Mouse (Mus musculus) urinary bladder, postnatal 10 days (tissue): ENCODE measurements at regions not wholly inside any gene's neighbourhood (a gene's known extent, or its start where the extent isn't known, plus 50 kb on each side); places are given as distances from the start of the nearest gene placed in this dataset.

ENCODE experiments used
- DNase-seq: peaks from one replicate; pipeline ENCODE4 v3.0.0; 2022; ENCODE audit warnings: low spot score

DNA sequence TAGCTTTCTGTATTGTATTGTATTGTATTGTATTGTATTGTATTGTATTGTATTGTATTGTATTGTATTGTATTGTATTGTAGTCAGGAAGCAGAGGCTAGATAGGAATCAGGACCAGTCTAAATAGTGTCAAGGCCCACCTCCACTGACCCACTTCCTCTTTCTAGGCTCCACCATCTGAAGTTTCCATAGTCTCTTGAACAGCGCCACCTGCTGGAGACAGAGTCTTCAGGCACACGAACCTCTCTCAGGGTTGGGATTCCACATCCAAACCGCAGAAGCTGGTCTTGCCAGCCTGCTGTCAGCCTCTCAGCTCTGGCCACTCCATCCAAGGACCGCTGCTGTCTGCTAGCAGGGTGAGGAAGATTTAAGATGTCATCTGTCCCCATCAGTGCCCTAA, 234.6 kb downstream of the Cdh26 start:
- DNase-seq, result no peak

DNA sequence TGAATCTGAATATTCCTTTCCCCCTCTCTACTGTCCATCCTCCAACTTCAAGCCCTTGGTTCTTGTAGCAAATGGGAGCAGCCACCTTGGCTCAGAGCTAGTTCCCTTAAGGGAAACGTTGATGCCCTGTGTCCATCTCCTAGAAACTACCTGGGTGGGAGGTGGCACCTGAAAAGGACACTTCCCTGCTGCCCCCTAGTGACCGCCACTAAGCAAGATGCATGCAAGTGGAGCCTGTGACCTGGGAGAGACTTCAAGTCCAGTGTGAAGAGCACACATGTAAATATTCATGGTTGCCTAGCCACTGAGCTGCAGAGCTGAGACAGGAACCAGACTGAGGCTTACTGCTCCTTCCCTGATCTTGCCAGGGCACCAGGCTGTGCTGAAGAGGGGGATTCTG, 238.1 kb downstream of the Cdh26 start:
- DNase-seq, result no peak

DNA sequence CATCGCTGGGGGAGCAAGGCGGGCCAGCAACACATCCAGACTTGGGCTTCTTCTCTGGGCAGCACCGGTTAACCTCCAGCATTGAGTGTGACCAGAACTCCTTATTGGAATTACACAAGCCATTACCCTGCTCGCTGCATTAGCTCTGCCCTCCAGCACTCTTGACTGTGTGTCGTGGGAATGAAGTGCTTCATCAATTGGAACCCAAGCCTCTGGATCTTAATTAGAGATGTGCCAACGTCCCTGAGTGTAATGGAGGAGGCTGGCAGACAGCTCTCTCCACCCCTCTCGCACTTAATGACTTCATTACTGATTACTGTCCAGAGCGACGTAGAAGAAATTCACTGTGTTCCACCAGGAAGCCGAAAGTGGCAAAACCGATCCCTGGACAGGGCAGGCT, 240.6 kb downstream of the Cdh26 start:
- DNase-seq, result no peak

DNA sequence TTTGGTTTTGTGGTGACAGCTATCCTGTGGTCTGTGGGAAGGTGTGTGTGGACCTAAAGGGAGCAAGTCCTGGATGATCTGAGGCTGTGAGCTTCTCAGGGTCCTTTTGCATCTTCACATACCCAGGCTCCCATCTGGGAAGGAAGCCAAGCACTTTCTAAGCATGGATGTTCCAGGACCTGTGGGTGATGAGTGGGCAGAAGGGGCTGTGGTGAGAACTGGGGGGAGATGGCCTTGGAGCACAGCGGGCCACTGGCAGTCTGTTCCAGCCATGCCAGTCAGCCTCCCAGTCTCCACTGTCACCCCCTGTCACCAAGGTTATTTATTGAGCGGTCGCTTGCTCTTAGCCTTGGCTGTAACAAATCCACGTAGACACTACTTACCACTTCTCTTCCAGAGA, 243.3 kb downstream of the Cdh26 start:
- DNase-seq, result no peak

DNA sequence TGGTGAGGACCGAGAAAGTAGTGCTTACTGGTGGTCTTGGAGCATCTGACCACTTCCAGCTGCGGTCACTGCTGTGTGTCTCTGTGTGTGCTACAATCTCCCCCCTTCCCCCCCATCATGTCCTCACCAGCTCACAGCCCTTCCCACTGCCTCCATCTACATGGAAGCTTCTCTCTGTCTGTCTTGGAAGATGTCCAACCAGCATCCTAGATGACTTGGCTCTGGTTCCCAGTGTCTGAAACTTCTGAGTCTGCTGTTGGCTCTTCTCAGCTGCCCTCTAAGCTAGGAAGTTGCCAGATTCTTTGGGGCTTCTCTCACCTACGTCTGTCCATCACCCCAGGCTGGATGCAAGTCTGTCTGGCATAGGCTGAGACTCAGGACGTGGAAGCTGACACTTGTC, 244.3 kb downstream of the Cdh26 start:
- DNase-seq, result no peak

DNA sequence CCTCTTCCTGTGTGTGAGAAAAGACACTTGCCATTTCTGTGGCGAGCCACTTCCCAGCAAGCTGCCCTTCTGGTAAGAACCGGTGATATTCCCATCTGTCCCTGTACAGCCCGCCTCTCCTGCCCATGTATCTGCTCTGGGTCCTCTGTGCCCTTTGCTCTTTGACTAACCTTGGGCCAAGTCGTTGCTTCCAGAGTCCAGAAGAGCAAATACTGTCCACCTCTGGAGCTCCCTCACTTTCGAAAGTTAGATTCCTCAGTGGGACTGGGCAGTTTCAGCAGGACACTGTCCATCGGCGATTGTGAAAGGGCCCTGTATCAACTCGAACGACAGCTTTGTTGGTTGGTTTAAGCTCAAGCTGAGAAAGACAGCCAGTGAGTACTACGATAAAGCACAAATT, 246.6 kb downstream of the Cdh26 start:
- DNase-seq, result no peak

DNA sequence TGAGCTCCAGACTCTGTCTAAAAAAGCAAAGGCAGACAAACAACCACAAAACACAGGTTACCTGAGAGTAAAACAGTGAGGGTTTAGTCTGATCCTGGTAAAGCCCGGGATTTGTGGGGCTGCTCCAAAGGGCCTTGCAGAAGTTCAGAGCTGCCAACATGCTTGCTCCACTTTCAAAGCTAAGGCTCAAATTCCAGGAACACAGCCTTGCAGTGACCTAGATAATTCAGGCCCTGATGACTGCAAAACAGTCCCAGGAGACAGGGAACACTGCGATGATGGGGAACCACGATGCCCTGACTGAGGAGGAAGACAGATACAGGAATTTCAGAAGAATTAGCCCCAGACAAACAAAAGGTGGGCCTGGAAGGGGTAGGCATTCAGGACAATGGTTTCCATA, 250.0 kb downstream of the Cdh26 start:
- no peak for DNase-seq

DNA sequence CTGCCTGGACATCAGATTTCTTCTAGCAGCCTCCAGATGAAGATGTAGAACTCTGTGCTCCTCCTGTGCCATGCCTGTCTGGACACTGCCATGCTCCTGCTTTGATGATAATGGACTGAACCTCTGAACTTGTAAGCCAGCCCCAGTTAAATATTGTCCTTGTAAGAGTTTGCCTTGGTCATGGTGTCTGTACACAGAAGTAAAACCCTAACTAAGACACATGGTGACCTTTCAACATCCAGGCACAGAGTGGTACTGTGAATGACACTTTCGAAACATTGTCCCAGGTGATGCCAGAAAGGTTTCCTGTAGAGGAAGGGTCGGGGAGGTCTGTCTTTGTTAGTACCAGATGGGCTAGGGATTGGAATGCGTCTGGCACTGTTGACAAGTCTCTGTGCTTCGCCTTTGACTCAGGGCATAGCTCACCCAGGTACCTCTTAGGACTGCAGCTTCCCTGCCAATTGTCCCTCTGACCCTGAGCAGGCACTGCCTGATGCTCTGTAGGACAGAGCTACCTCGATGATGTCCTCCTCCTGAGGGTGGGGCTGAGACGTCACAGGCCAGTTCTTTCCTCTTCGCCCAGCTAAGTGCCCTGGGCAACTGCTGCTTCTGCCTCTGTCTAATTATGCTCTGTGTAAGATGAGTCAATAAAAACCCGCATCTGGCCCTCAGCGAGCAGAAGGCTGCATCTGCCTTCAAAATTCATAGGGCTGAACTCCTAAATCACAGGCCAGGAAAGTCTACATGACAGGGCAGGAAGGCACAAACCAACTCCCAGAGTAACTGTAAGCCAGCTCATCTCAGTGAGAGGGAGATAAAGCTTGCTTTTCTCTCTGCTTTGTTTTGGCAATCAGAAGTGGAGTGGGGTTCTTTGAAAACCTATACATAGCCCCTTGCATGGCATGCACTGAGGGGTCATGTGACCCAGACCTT, 254.0 kb downstream of the Cdh26 start:
- DNase-seq, result no peak

DNA sequence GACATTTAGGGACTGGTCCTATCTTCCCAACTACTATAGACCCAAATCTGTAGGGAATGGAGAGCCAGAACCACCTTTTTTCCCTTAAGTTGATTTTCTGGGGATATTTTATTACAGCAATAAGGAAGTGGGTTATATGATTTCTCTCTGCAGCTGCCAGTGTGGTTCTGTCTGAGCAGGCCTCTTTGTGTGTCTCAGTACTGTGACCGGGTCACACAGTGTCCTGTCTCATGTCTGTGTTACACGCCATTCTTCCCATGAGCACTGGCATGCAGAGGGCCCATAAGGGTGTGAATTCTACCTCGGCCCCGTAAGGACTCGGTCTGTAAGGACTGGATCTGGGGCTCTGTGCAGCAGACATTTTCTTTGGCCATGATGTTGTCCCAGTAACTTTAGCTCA, 254.9 kb downstream of the Cdh26 start:
- DNase-seq, result no peak

DNA sequence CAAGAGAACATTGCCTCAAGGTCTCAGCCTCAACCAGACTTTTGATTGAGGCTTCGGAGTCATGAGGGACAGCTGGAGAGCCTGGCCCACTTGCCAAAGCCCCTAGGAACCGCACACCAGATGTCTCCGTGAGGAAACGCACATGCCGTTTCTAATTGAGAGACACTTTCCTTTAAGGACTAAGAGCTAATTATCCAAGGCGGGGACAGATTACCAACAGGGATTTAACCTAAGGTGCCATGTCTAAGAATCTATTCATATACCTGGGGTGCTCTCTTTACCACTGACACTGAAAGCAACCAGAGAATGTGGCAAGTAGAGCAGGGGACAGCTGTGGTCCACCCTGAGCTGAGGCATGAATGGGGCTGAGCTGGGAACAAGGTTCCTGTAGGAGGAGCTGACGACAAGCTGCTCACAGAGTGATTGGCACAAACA, 255.9 kb downstream of the Cdh26 start:
- no peak for DNase-seq

DNA sequence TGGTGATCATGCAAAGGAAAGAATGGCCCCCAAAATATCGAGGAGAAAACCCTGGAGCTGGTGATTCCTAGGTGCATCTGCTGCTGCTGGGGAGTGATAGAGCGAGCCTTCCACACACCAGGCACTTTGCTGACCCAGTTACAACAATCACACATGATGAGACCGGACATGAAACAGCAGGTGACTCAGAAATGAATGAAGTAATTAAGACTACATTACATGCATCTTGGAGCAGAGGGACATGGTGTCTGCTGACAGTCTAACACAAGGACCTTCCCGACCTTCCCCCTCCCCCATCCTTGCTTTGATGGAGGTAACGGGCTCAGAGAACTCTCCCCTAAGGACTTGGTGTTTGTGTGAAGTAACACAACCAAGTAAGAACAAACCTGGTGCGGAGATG, 258.3 kb downstream of the Cdh26 start:
- no peak for DNase-seq

DNA sequence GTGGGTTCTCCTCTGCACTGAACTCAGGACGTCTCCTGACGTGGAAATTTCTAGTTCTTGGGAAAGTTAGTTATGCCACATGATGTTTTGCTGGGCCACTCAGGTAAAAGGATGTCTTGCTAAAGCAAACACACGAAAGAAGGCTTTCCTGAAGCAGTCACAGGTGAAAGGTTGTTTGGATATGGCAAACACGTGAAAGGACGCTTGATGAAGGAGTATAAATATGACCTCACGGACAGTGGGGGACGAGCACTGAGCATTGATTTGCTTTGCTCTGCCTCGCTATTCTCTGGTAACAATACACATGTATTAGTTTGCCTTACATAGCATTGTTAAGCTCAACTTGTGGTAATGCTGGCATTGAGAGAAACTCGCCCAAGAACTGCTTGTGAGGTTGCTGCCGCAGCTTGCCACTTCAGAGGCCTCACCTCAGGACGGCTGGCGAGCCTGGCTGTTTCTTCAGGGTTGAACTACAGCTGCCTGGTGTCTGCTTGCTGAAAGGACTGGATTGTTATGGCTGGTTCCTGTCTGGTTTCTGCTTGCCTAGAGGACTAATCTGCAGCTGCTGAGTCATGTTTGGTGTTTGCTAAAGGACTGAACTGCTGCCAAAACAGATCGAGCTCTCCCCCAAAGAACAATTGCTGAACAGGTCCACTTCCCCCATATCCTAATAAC, 261.0 kb downstream of the Cdh26 start:
- no peak for DNase-seq

DNA sequence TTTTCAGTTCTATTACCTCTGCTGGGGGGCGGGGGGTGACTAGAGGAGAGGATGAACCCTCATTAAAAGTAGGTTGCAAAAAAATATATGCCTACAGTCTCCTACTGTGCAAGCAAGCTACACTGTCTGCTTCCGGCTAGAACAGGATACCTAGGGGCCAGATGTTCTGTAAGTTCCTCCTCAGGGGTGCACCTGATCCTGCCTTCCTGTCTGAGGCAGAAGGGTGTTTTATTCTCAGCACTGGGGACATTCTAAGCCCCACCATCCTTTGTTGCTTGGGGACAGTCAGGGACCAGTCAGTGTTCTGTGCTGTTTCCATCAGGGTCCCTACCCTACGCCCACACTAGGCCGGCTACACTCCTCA, 261.5 kb downstream of the Cdh26 start:
- DNase-seq, result no peak

DNA sequence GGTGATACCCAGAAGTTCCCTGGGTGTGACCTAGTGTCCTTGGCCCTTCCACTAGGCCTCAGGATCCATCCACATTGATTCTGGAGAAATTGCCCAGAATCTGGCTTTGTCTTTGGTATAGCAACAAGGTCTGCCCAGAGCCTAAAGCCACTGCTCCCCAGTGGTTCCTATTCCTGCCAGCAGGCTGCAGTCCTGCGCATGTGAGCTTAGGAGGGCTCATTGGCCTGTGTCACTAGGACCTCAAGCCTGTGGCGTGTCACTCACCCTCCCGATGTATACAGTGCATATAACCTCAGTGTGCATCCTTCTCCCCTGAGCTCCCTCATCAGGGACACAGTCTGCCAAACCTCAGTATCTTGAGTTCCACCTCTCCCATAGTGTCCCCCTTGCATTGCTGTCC, 261.9 kb downstream of the Cdh26 start:
- no peak for DNase-seq

DNA sequence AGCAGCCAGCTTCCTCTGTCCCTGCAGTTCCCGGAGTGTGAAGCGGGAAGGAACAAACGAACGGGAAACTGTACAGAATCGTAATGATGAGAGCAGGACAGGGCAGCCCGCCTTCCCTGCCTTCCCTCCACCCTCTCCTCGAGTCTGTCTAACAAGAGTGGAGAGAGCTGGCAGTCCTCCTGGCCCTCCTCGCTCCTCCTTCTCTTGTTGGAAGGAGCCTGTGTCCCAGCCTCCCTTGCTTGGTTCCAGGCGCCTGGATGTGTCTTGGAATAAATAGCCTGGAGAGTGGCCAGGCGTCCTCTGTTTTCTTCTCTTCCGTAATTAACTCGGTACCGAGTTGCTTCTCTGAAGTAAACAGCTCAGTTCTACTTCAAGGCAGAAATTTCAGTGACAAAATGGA, 268.3 kb downstream of the Cdh26 start:
- DNase-seq, result no peak

DNA sequence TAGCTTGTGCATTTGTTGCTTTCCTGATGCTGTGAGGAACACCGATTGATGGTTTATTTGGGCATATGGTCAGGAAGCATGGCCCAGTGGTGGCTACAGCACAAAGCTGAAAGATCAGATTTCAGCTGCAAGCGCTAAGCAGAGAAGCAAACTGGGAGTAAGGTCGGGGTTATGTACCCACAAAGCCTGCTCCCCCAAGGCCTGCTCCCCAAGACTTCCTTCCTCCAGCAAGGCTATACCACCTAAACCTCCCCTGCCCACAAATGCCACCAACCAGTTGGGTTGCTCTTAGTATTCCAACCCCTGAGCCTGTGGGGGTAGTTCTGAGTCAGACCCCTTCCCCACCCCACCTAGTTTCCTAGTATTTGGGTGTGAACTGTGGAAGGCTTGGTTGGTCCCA, 270.5 kb downstream of the Cdh26 start:
- no peak for DNase-seq

DNA sequence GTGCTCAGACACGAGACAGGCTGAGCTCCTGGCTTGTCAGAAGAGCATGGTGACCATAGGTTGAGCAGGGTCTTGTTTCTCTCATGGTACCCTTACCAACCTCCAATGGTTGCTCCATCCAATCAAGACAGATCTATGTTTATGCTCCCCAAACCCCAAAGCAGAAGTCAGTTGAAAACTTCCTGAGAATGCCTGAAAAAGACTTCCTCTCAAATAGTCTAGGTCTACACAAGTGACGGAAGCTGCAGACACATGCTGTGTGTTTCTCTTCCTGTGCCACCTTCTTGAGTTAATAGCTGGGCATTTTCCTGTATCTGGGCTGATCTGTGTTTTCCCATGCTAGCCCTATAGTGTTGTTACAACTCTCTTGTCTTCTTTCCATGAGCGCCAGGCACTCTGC, 274.2 kb downstream of the Cdh26 start:
- no peak for DNase-seq

DNA sequence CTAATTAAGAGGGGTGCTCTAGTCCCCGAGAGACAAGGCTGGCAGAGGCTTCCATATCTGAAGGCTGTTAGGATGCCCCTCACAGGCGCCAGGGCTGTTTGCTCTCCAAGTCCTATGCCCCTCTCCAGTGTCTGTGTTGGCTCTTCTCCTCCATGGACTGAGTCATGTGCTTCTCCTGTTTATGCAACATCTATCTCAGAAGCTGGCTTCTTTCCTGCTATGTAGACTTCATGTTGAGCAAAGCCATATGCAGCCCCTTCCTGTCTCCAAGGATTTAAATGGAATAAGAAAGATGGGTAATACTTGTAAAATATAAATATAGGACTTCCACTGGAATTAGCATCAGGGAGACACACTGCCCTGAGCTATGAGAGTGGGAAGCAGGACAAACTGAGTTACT, 278.3 kb downstream of the Cdh26 start:
- no peak for DNase-seq

DNA sequence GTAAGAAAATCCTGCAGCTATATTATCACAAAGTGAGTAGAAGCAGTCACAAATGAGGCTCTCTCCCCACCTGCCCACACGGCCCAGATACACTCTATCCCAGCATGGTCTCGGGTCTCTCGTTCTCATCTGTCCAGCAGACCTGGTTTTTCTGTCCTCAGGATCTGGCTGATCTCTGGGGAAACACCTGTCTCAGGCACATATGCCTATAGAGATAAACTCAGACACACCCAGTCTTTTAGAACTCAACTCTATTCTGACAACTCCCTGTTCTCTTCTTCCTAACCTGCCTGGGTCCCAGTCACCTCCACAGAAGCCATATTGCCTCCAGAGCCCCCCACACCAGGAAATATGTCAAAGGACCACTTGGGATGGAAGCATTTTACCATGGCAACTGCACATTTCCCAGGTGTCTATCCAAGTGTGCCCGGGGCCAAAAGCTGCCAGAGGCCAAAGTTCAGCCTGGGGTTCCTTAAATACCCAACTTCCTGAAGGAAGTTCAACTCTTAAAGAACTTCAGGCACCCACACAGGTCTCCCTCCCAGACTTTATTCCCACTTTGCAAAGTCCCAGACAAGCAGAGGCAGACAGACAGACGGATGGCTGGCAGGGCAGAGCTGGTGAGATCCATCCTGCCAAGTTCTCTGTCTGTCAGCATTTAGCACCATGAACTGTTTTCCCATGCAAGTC, 279.0 kb downstream of the Cdh26 start:
- DNase-seq, result no peak

DNA sequence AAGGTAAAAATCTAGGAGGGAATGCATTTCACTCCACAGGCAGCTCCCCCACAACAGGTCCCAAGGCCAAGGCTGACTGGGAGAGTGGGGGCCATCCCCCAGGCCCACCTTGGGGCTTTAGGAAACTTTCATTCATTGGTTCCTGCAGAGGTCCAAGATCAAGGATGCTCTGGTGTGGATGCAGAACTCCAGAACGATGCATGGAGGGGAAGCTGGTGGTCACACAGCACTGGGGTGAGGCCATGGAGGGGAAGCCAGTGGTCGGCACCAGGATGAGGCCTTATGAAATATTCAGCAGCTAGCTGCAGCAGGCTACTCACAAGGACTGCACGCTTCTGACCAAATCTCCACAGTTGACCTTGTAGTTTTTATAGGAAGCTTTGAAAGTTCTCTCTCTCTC, 279.7 kb downstream of the Cdh26 start:
- no peak for DNase-seq

DNA sequence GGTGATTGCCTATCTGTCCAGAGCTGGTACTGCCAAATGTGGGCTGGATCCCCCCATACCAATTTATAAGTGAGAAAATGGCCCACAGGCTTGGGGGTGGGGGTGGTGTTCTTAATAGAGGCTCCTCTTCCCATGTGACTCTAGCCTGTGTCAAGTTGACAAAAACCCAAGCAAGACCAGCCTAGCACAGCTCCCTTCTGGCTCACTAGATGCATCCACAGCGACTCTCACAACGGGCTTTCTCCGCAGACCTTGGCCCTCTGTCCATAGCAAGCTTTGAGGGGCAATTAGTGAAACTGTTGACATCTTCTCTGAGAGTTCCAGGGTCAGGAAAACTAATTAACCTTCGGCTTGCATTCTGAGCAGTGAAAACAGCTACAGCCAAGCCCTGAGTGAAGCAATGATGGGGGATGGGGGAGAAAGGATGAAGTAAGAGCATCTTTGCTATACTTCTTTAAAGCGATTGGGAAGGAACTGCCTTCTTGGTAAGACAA, 281.3 kb downstream of the Cdh26 start:
- DNase-seq, result no peak

DNA sequence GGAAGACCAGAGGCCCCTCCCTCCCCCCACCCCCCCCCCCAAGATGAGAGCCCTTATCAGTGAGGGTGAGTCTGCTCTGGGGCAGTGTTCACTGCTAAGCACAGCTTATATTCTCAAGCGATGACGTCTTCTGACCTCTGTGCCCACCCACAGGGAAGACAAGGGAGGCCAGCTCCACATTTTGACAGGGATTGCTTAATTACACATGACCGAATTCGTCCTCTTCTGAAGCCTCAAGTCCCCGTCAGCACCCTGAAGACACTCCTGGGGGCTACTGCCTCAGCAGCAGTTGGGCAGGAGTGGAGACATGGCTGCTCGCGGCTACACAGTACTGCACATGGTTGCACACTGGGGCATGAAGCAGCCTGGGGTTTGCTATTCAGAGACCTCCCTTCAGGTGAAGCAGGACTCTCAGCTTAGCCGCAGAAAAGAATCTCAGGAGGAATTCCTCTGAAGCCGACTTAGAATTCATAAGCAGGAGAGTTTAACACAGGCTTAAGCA, 282.1 kb downstream of the Cdh26 start:
- no peak for DNase-seq
